Mouse (Mus musculus): ENCODE data around the gene Hoxc8. TPM values are rescaled to one million over a fixed set of nuclear protein-coding genes. Genes with fewer than 3 reads are reported as not detected.

Hoxc8 gene
- polyA plus RNA-seq, 1 experiment from 2014 or later = not detected

DNA sequence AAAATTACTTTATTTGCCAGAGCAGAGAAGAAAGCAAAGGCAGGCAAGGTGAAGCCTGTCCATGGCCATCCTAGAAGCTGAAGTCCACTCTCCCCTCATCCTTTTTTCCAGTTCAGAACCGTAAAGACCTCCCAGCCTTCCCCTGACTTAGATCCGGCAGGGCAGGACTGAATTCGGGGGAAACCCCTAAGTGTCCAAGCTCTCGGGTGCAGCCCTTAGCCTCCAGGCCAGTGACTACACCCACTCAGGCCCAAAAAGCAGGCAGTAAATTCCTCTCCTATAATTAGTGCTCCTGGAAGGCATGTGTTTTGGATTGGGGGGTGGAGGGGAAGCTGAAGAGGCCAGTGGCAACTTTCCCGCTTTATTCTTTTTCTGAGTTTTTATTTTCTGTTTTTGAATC lies 15.4 kb downstream of the Hoxc8 start:
- H3K27ac ChIP-seq (ENCODE audit: low read depth, low read length) = no peak overlapping the region
- H3K4me3 ChIP-seq (ENCODE audit: low read depth, low read length) = no peak overlapping the region
- WGBS = 1% methylated on average over 5 of the region's 5 CpGs
- H3K9me3 ChIP-seq (ENCODE audit: control insufficient read depth, low read length) = no peaks in the 10 kb centered on the region
- no peak overlapping the region for H3K4me2 ChIP-seq (replicated peaks; ENCODE audit: low read depth, low read length)
- H3K4me1 ChIP-seq (replicated peaks; ENCODE audit: control insufficient read depth, insufficient read depth, low read length) = no peaks in the 10 kb centered on the region
- ATAC-seq (ENCODE audit: low FRiP score) (no peak), DNase-seq (ENCODE audit: low spot score) (peak; percentile 56)
- no peaks in the 10 kb centered on the region for H3K36me3 ChIP-seq (ENCODE audit: control insufficient read depth, insufficient read depth, low read length)
- no peak overlapping the region for H3K9ac ChIP-seq (ENCODE audit: low read depth, low read length)
- H3K27me3 ChIP-seq (ENCODE audit: control insufficient read depth, insufficient read depth, low read length) = peaks cover 99% of the 10 kb centered on the region

DNA sequence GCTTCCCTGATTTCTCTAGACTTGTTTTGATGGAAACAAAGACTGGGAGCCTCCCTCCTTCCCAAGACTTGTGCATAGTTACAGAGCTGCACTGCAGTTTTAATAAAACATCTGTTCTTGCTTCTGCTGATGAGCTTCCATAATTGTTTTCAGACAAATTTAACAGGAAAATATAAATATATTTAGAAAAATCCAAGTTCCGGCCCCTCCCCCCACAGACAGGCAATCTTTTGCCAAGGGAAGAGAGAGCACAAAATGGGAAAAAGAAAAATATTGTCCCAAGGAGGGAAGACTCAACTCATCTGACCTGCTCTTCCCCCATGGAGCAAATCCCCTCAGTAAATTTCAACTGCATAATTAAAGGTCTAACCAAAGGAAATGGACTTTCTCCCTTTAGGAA lies 15.9 kb downstream of the Hoxc8 start:
- no peaks in the 10 kb centered on the region for H3K9me3 ChIP-seq (ENCODE audit: control insufficient read depth, low read length)
- DNase-seq (ENCODE audit: low spot score) = no peak
- H3K4me3 ChIP-seq (ENCODE audit: low read depth, low read length) = no peak overlapping the region
- 12% methylated on average over 1 of the region's 1 CpGs for WGBS
- H3K27me3 ChIP-seq (ENCODE audit: control insufficient read depth, insufficient read depth, low read length) = peaks cover 99% of the 10 kb centered on the region
- H3K27ac ChIP-seq (ENCODE audit: low read depth, low read length) = no peak overlapping the region
- no peaks in the 10 kb centered on the region for H3K36me3 ChIP-seq (ENCODE audit: control insufficient read depth, insufficient read depth, low read length)
- ATAC-seq (ENCODE audit: low FRiP score) = no peak
- H3K9ac ChIP-seq (ENCODE audit: low read depth, low read length) = no peak overlapping the region
- no peaks in the 10 kb centered on the region for H3K4me1 ChIP-seq (replicated peaks; ENCODE audit: control insufficient read depth, insufficient read depth, low read length)
- H3K4me2 ChIP-seq (replicated peaks; ENCODE audit: low read depth, low read length) = no peak overlapping the region

- Histone ChIP-seq H3K27ac (ENCODE audit: low read depth, low read length) (no peak overlapping the region), H3K4me3 (ENCODE audit: low read depth, low read length) (peak overlapping the region; percentile 19; the same call in 1 of the 2 replicates), H3K27me3 (ENCODE audit: control insufficient read depth, insufficient read depth, low read length) (peaks cover 98% of the 10 kb centered on the region), H3K9ac (ENCODE audit: low read depth, low read length) (peak overlapping the region; percentile 36; the same call in 1 of the 2 replicates), H3K9me3 (ENCODE audit: control insufficient read depth, low read length) (no peaks in the 10 kb centered on the region), H3K36me3 (ENCODE audit: control insufficient read depth, insufficient read depth, low read length) (no peaks in the 10 kb centered on the region), H3K4me2 (replicated peaks; ENCODE audit: low read depth, low read length) (peak overlapping the region; percentile 27), H3K4me1 (replicated peaks; ENCODE audit: control insufficient read depth, insufficient read depth, low read length) (peaks cover 2% of the 10 kb centered on the region; the same call in 1 of the 2 replicates)
- WGBS = 2% methylated on average over 27 of the region's 27 CpGs
- DNase-seq (ENCODE audit: low spot score) = peak; percentile 59
- no peak for ATAC-seq (ENCODE audit: low FRiP score)
These were observed 19.1 kb downstream of the Hoxc8 start for GRCm38 (mm10) chr15:103009265-103010111.

- peak overlapping the region; percentile 36 for H3K9ac ChIP-seq (ENCODE audit: low read depth, low read length)
- DNase-seq (ENCODE audit: low spot score) (peak; percentile 62), ATAC-seq (ENCODE audit: low FRiP score) (no peak)
- no peak overlapping the region for H3K27ac ChIP-seq (ENCODE audit: low read depth, low read length)
- no peaks in the 10 kb centered on the region for H3K36me3 ChIP-seq (ENCODE audit: control insufficient read depth, insufficient read depth, low read length)
- peak overlapping the region; percentile 27 for H3K4me2 ChIP-seq (replicated peaks; ENCODE audit: low read depth, low read length)
- peaks cover 2% of the 10 kb centered on the region; the same call in 1 of the 2 replicates for H3K4me1 ChIP-seq (replicated peaks; ENCODE audit: control insufficient read depth, insufficient read depth, low read length)
- peak overlapping the region; percentile 19; the same call in 1 of the 2 replicates for H3K4me3 ChIP-seq (ENCODE audit: low read depth, low read length)
- H3K9me3 ChIP-seq (ENCODE audit: control insufficient read depth, low read length) = no peaks in the 10 kb centered on the region
- WGBS = 1% methylated on average over 31 of the region's 31 CpGs
- peaks cover 98% of the 10 kb centered on the region for H3K27me3 ChIP-seq (ENCODE audit: control insufficient read depth, insufficient read depth, low read length)
These were observed 19.9 kb downstream of the Hoxc8 start for GRCm38 (mm10) chr15:103010112-103010846.

GRCm38 (mm10) chr15:103010847-103011555 lies 20.6 kb downstream of the Hoxc8 start:
- no peak overlapping the region for H3K9ac ChIP-seq (ENCODE audit: low read depth, low read length)
- H3K4me3 ChIP-seq (ENCODE audit: low read depth, low read length) = peak overlapping the region; percentile 0; the same call in 1 of the 2 replicates
- H3K4me2 ChIP-seq (replicated peaks; ENCODE audit: low read depth, low read length) = peak overlapping the region; percentile 27
- ATAC-seq (ENCODE audit: low FRiP score) = no peak
- H3K27ac ChIP-seq (ENCODE audit: low read depth, low read length) = no peak overlapping the region
- peaks cover 2% of the 10 kb centered on the region; the same call in 1 of the 2 replicates for H3K4me1 ChIP-seq (replicated peaks; ENCODE audit: control insufficient read depth, insufficient read depth, low read length)
- DNase-seq (ENCODE audit: low spot score) = peak; percentile 67
- no peaks in the 10 kb centered on the region for H3K9me3 ChIP-seq (ENCODE audit: control insufficient read depth, low read length)
- peaks cover 98% of the 10 kb centered on the region for H3K27me3 ChIP-seq (ENCODE audit: control insufficient read depth, insufficient read depth, low read length)
- 2% methylated on average over 28 of the region's 28 CpGs for WGBS
- no peaks in the 10 kb centered on the region for H3K36me3 ChIP-seq (ENCODE audit: control insufficient read depth, insufficient read depth, low read length)

DNA sequence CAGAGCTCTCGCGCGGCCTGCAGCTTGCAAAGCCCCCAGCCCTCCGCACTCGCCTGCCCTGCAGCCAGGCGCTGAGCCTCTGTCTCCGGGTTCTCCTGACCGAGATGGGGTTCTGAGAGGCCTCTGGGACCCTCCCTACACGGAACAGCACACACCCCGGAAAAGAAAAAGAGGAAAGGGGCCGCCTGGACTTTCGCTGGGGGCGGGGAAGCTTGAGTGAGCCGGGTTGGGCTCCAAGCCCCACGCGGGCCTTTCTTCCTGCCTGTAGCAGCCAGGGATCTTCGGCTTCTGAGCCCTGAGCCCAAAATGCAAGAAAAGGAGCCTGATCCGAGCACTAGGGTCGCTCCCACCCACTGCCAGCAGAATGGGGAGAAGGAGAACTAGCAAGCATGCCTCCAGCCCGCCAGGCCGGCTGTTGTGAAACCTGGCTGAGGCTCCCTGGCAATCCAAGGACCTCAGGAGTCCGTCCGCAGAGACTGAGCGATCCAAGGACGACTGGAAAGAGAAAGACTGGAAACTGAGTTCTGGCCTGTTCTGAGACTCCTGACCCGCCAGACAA lies 21.6 kb downstream of the Hoxc8 start:
- Histone ChIP-seq H3K27ac (ENCODE audit: low read depth, low read length) (no peak overlapping the region), H3K27me3 (ENCODE audit: control insufficient read depth, insufficient read depth, low read length) (peaks cover 98% of the 10 kb centered on the region), H3K4me2 (replicated peaks; ENCODE audit: low read depth, low read length) (peak overlapping the region; percentile 35), H3K9ac (ENCODE audit: low read depth, low read length) (peak overlapping the region; percentile 42), H3K4me1 (replicated peaks; ENCODE audit: control insufficient read depth, insufficient read depth, low read length) (peaks cover 2% of the 10 kb centered on the region; the same call in 1 of the 2 replicates), H3K4me3 (ENCODE audit: low read depth, low read length) (peak overlapping the region; percentile 9; the same call in 1 of the 2 replicates), H3K9me3 (ENCODE audit: control insufficient read depth, low read length) (no peaks in the 10 kb centered on the region), H3K36me3 (ENCODE audit: control insufficient read depth, insufficient read depth, low read length) (no peaks in the 10 kb centered on the region)
- ATAC-seq (ENCODE audit: low FRiP score) (no peak), DNase-seq (ENCODE audit: low spot score) (peak; percentile 57)
- WGBS = under 1% methylated on average over 26 of the region's 26 CpGs

- DNase-seq (ENCODE audit: low spot score) = peak; percentile 74
- peaks cover 98% of the 10 kb centered on the region for H3K27me3 ChIP-seq (ENCODE audit: control insufficient read depth, insufficient read depth, low read length)
- H3K4me1 ChIP-seq (replicated peaks; ENCODE audit: control insufficient read depth, insufficient read depth, low read length) = peaks cover 2% of the 10 kb centered on the region; the same call in 1 of the 2 replicates
- 3% methylated on average over 17 of the region's 17 CpGs for WGBS
- no peaks in the 10 kb centered on the region for H3K36me3 ChIP-seq (ENCODE audit: control insufficient read depth, insufficient read depth, low read length)
- 0 out of 2 replicates have a peak overlapping the region, but pooled peaks have one; percentile 36 for H3K4me2 ChIP-seq (replicated peaks; ENCODE audit: low read depth, low read length)
- H3K27ac ChIP-seq (ENCODE audit: low read depth, low read length) = peak overlapping the region; percentile 90; the same call in 1 of the 2 replicates
- H3K9me3 ChIP-seq (ENCODE audit: control insufficient read depth, low read length) = no peaks in the 10 kb centered on the region
- peak overlapping the region; percentile 46 for H3K4me3 ChIP-seq (ENCODE audit: low read depth, low read length)
- ATAC-seq (ENCODE audit: low FRiP score) = peak; percentile 17; the same call in 1 of the 2 replicates
- H3K9ac ChIP-seq (ENCODE audit: low read depth, low read length) = no peak overlapping the region; the same call in 1 of the 2 replicates
These were observed 23.0 kb downstream of the Hoxc8 start for GRCm38 (mm10) chr15:103013238-103013984.
